Mouse (Mus musculus) right cerebral cortex, postnatal 10 days (tissue): ENCODE measurements at regions not wholly inside any gene's neighbourhood (a gene's known extent, or its start where the extent isn't known, plus 50 kb on each side); places are given as distances from the start of the nearest gene placed in this dataset.

Experiments used
- DNase-seq, 2 experiments: peaks; one replicate each; pipeline ENCODE4 v3.0.0; 2021; ENCODE audit warnings: low spot score in 2 of 2

DNA sequence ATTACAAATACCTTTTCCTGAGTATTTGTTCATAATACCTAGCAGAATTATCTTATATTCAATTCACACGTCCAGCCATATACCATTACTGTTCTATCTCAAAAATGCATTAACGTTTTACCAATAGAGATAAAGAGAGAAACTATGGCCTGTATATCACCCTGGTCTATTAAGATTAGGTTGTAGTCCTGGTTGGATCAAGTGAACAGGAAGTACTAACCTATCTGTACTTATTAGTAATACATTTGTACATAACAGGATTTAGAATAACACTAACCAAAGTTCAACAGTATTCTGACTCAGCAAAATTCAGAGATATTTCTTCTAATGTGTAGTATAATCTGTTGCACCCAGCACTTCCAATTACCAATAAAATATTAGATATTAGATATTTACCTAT lies 1208.9 kb downstream of the Brinp3 start:
- no peak for DNase-seq

DNA sequence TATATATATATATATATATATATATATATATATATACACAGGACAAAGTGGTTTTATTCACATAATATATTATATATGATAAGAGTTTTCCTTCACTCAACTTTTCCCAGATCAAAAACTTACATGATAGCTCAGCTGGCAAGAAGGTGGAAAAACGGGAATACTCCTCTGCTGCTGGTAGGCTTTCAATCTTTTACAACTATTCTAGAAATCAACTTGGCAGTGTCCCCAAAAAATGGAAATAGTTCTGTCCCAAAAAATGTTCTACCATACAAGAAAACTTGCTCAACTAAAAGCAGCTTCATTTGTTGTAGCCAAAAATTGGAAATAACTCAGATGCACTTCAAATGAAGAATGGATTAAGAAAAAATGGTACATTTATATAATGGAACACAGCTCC lies 1235.4 kb downstream of the Brinp3 start:
- no peak for DNase-seq

DNA sequence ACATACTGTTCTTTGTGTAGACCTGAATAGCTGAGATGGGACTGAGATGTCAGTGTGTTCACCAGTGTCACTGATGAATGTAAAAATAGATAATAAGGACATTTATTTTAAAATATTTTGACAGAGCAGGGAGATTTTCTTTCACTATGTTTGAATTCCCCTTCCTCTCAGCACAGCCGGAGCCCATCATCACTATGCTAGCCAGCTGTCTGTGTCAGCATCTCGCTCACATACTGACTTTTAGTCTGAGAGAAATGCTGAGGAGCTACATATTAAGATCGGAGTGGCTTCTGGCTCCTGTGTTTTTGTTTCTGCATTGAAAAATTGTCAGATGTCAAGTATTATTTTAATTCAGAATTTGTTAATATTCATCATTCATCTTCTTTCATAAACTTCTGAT lies 1271.5 kb downstream of the Brinp3 start:
- peak in 1 of 2 experiments; percentile 17 for DNase-seq

DNA sequence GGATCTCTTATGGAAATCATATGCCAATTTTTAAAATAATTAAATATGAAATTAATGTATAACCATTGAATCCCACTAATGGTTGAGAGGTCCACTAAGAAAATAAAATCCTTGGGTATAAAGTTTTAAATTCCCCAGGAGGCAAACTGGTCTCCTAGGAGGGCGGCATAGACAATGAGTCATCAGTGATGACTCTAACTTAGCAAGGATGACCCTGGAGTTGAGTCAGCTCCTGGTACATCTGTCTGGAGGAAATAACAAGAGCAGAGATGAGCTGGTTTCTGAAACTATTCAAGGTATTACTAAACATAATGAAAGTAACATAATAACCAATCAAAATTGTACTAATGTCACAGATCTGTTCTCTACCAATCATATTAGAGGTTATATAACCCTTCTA lies 1308.2 kb downstream of the Brinp3 start:
- DNase-seq: no peak
